Mouse (Mus musculus) MEL (cell line): ENCODE results near the gene Fra10ac1. TPM values are rescaled to one million over a fixed set of nuclear protein-coding genes. Genes with fewer than 3 reads are reported as not detected.
A peak's percentile ranks its signal among the peaks of the same experiment; 100 is the strongest.

Experiments
- DNase-seq: peaks from one replicate; pipeline ENCODE4 v3.0.0; 2011; ENCODE audit warnings: low read depth, low spot score
- H3K27ac ChIP-seq: 2 replicates; pipeline ENCODE4 v1.5.1; 2012; ENCODE audit warnings: low read depth, mild to moderate bottlenecking, control low read depth, low read length, moderate library complexity; ENCODE audit not compliant: control insufficient read depth
- H3K27me3 ChIP-seq, 2 experiments: fragments of 150-350 bp in 1 of 2; sonication (generic) in 1 of 2; 2 replicates each; pipeline ENCODE4 v1.6.1; 2012; ENCODE audit warnings: low read length in 2 of 2, mild to moderate bottlenecking in 2 of 2, improper control_type of control experiment in 1 of 2, moderate library complexity in 1 of 2; ENCODE audit not compliant: insufficient read depth in 2 of 2, control insufficient read depth in 1 of 2
- H3K36me3 ChIP-seq, 2 experiments: 2 replicates each; pipeline ENCODE4 v1.6.1; 2012 to 2014; ENCODE audit warnings: low read length in 2 of 2, improper control_type of control experiment in 1 of 2, inconsistent platforms in 1 of 2, mild to moderate bottlenecking in 1 of 2; ENCODE audit not compliant: insufficient read depth in 2 of 2, control insufficient read depth in 1 of 2
- H3K4me1 ChIP-seq, 2 experiments: fragments of 150-350 bp in 1 of 2; sonication (generic) in 1 of 2; 2 replicates each; pipeline ENCODE4 v1.6.1; 2012; ENCODE audit warnings: low read length in 2 of 2, improper control_type of control experiment in 1 of 2, mild to moderate bottlenecking in 1 of 2; ENCODE audit not compliant: insufficient read depth in 2 of 2, control insufficient read depth in 1 of 2
- H3K4me3 ChIP-seq, 2 experiments: fragments of 150-350 bp in 1 of 2; sonication (generic) in 1 of 2; 2 replicates each; pipeline ENCODE4 v1.5.1; 2012; ENCODE audit warnings: low read depth in 2 of 2, low read length in 2 of 2, mild to moderate bottlenecking in 2 of 2, moderate library complexity in 2 of 2, control low read depth in 1 of 2, improper control_type of control experiment in 1 of 2; ENCODE audit not compliant: control insufficient read depth in 1 of 2, insufficient read depth in 1 of 2
- H3K79me2 ChIP-seq: 2 replicates; pipeline ENCODE4 v1.6.1; 2012; ENCODE audit warnings: mild to moderate bottlenecking, low read length, moderate library complexity; ENCODE audit not compliant: control insufficient read depth, poor library complexity, insufficient read depth
- H3K9ac ChIP-seq: 2 replicates; pipeline ENCODE4 v1.6.1; 2012; ENCODE audit warnings: low read depth, mild to moderate bottlenecking, control low read depth, low read length, moderate library complexity; ENCODE audit not compliant: control insufficient read depth, poor library complexity, severe bottlenecking
- H3K9me3 ChIP-seq: fragments of 150-350 bp; sonication (generic); replicated peaks from 2 replicates; pipeline ENCODE4 v1.6.1; 2012; ENCODE audit warnings: mild to moderate bottlenecking, low read length, improper control_type of control experiment, moderate library complexity; ENCODE audit not compliant: insufficient read depth
- BHLHE40 ChIP-seq: IDR thresholded peaks from 2 replicates; pipeline ENCODE4 v1.6.1; 2012; ENCODE audit warnings: low read depth, mild to moderate bottlenecking, inconsistent platforms, low read length, improper control_type of control experiment, borderline replicate concordance
- CHD2 ChIP-seq: IDR thresholded peaks from 2 replicates; pipeline ENCODE4 v1.6.1; 2011; ENCODE audit warnings: low read length, improper control_type of control experiment
- CTCF ChIP-seq, 3 experiments: IDR thresholded peaks in 2 of 3; conservative IDR thresholded peaks in 1 of 3; 2 replicates each; pipeline ENCODE4 v1.5.1; 2011 to 2012; ENCODE audit warnings: low read length in 3 of 3, low read depth in 2 of 3, mild to moderate bottlenecking in 2 of 3, improper control_type of control experiment in 1 of 3, inconsistent platforms in 1 of 3, mixed read lengths in 1 of 3, moderate library complexity in 1 of 3; ENCODE audit not compliant: control insufficient read depth in 1 of 3, insufficient read depth in 1 of 3, poor library complexity in 1 of 3, severe bottlenecking in 1 of 3
- E2F4 ChIP-seq: IDR thresholded peaks from 2 replicates; pipeline ENCODE4 v1.6.1; 2011; ENCODE audit warnings: low read depth, low read length, improper control_type of control experiment, borderline replicate concordance
- EP300 ChIP-seq, 2 experiments: IDR thresholded peaks; 2 replicates each; pipeline ENCODE4 v1.6.1; 2011; ENCODE audit warnings: improper control_type of control experiment in 2 of 2, low read length in 2 of 2, low read depth in 1 of 2, mild to moderate bottlenecking in 1 of 2
- ETS1 ChIP-seq: IDR thresholded peaks from 2 replicates; pipeline ENCODE4 v1.6.1; 2012; ENCODE audit warnings: low read depth, mild to moderate bottlenecking, inconsistent platforms, low read length, improper control_type of control experiment, moderate library complexity
- KAT2A ChIP-seq: conservative IDR thresholded peaks from 2 replicates; pipeline ENCODE4 v1.6.1; 2012; ENCODE audit warnings: low read depth, low read length, improper control_type of control experiment, inconsistent platforms
- MAFK ChIP-seq: IDR thresholded peaks from 2 replicates; pipeline ENCODE4 v1.6.1; 2011; ENCODE audit warnings: low read depth, mild to moderate bottlenecking, low read length, improper control_type of control experiment, borderline replicate concordance
- MYB ChIP-seq: IDR thresholded peaks from 2 replicates; pipeline ENCODE4 v1.6.1; 2011; ENCODE audit warnings: mild to moderate bottlenecking, low read depth, low read length, improper control_type of control experiment
- NRF1 ChIP-seq: IDR thresholded peaks from 2 replicates; pipeline ENCODE4 v1.6.1; 2014; ENCODE audit warnings: low read depth, mild to moderate bottlenecking, inconsistent platforms, low read length, improper control_type of control experiment, moderate library complexity; ENCODE audit not compliant: poor library complexity, insufficient read depth, severe bottlenecking
- POLR2AphosphoS2 ChIP-seq: IDR thresholded peaks from 2 replicates; pipeline ENCODE4 v1.6.1; 2011; ENCODE audit warnings: low read length, improper control_type of control experiment
- POLR2AphosphoS5 ChIP-seq: IDR thresholded peaks from 2 replicates; pipeline ENCODE4 v1.6.1; 2012; ENCODE audit warnings: low read depth, borderline replicate concordance, mild to moderate bottlenecking, inconsistent platforms, low read length, moderate library complexity, mixed read lengths
- RAD21 ChIP-seq: IDR thresholded peaks from 2 replicates; pipeline ENCODE4 v1.6.1; 2011; ENCODE audit warnings: mild to moderate bottlenecking, low read depth, low read length, improper control_type of control experiment
- RCOR1 ChIP-seq: IDR thresholded peaks from 2 replicates; pipeline ENCODE4 v1.6.1; 2012; ENCODE audit warnings: low read depth, mild to moderate bottlenecking, inconsistent platforms, low read length, improper control_type of control experiment
- SIN3A ChIP-seq: IDR thresholded peaks from 2 replicates; pipeline ENCODE4 v1.6.1; 2012; ENCODE audit warnings: low read length, improper control_type of control experiment, inconsistent platforms
- TAL1 ChIP-seq: IDR thresholded peaks from 2 replicates; pipeline ENCODE4 v1.6.1; 2012; ENCODE audit warnings: mild to moderate bottlenecking, inconsistent platforms, low read length, moderate library complexity, mixed read lengths
- TBP ChIP-seq: IDR thresholded peaks from 2 replicates; pipeline ENCODE4 v1.8.0; 2011; ENCODE audit warnings: low read depth, low read length, improper control_type of control experiment
- UBTF ChIP-seq: IDR thresholded peaks from 2 replicates; pipeline ENCODE4 v1.6.1; 2012; ENCODE audit warnings: low read depth, mild to moderate bottlenecking, inconsistent platforms, low read length, improper control_type of control experiment, moderate library complexity, borderline replicate concordance; ENCODE audit not compliant: insufficient read depth
- ZKSCAN1 ChIP-seq: IDR thresholded peaks from 2 replicates; pipeline ENCODE4 v1.6.1; 2012; ENCODE audit warnings: low read depth, mild to moderate bottlenecking, inconsistent platforms, low read length, improper control_type of control experiment, moderate library complexity
- ZMIZ1 ChIP-seq: IDR thresholded peaks from 2 replicates; pipeline ENCODE4 v1.6.1; 2012; ENCODE audit warnings: low read depth, mild to moderate bottlenecking, inconsistent platforms, low read length, improper control_type of control experiment, moderate library complexity
- polyA plus RNA-seq, 2 experiments: library from polyadenylated mRNA; stranded (reverse) in 1 of 2; unstranded in 1 of 2; fragments of >175 nt in 1 of 2; fragments of >200 nt in 1 of 2; gene quantifications; 2 replicates each; pipeline versions ENCODE4 v1.2.1 to v1.2.4; 2012; ENCODE audit warnings: low replicate concordance in 2 of 2, low read depth in 1 of 2; ENCODE audit not compliant: insufficient read length in 2 of 2, insufficient read depth in 1 of 2, missing spikeins in 1 of 2
- total RNA-seq: library from RNA; depleted of rRNA; stranded (reverse); fragments of 300-350 nt; gene quantifications from 2 replicates; pipeline ENCODE4 v1.2.3, GENCODE M21; 2012

The Fra10ac1 gene
- total and polyA plus RNA-seq, 3 experiments, result 9.1 to 17.0 TPM; not detected in 1

- no peaks in the 10 kb centered on the region for H3K9me3 ChIP-seq
- no peak overlapping the region for H3K4me3 ChIP-seq
- TF ChIP-seq SIN3A (no peak), TBP (no peak), E2F4 (no peak), RCOR1 (no peak), MAFK (no peak), RAD21 (no peak), MYB (no peak), TAL1 (no peak), POLR2AphosphoS2 (no peak), ZMIZ1 (no peak)
- DNase-seq, result no peak
- no peaks in the 10 kb centered on the region for H3K4me1 ChIP-seq
- no peaks in the 10 kb centered on the region for H3K79me2 ChIP-seq
- peaks cover 0 to 1% of the 10 kb centered on the region in 2 experiments; a peak in 3 of 4 replicates for H3K27me3 ChIP-seq
- H3K27ac ChIP-seq, result no peak overlapping the region
- no peaks in the 10 kb centered on the region for H3K36me3 ChIP-seq
- H3K9ac ChIP-seq, result no peak overlapping the region
Measured at GRCm38 (mm10) chr19:38161648-38162354, 62.2 kb downstream of the Fra10ac1 start.

- no peaks in the 10 kb centered on the region for H3K36me3 ChIP-seq
- H3K27ac ChIP-seq, result no peak overlapping the region
- peaks cover 0 to 1% of the 10 kb centered on the region in 2 experiments; a peak in 1 of 4 replicates for H3K27me3 ChIP-seq
- no peaks in the 10 kb centered on the region for H3K4me1 ChIP-seq
- DNase-seq, result peak; percentile 7
- peak in 2 of 3 experiments; percentile 21 to 26; a peak in 3 of 6 replicates for TF ChIP-seq CTCF (IDR thresholded peaks at IDR 0.05 in 2 of 3, conservative IDR thresholded peaks at IDR 0.05 in 1 of 3; ENCODE audit: control insufficient read depth in 1 of 3, insufficient read depth in 1 of 3, low read depth in 2 of 3, low read length in 3 of 3, poor library complexity in 1 of 3, severe bottlenecking in 1 of 3)
- TF ChIP-seq KAT2A, result no peak
- H3K9me3 ChIP-seq, result no peaks in the 10 kb centered on the region
- no peak overlapping the region for H3K9ac ChIP-seq
- H3K79me2 ChIP-seq, result no peaks in the 10 kb centered on the region
- H3K4me3 ChIP-seq, result no peak overlapping the region
Measured at GRCm38 (mm10) chr19:38156243-38156642, 67.7 kb downstream of the Fra10ac1 start.

GRCm38 (mm10) chr19:38143540-38144271 lies 80.2 kb downstream of the Fra10ac1 start:
- no peaks in the 10 kb centered on the region for H3K4me1 ChIP-seq
- no peaks in the 10 kb centered on the region for H3K9me3 ChIP-seq
- DNase-seq, result peak; percentile 10
- no peak overlapping the region for H3K4me3 ChIP-seq
- no peak overlapping the region for H3K27ac ChIP-seq
- H3K9ac ChIP-seq, result no peak overlapping the region
- no peaks in the 10 kb centered on the region for H3K36me3 ChIP-seq
- no peaks in the 10 kb centered on the region for H3K79me2 ChIP-seq
- peaks cover 2 to 3% of the 10 kb centered on the region in 2 experiments for H3K27me3 ChIP-seq
- TF ChIP-seq ETS1, result no peak
- no peak for TF ChIP-seq EP300 (IDR thresholded peaks at IDR 0.05; ENCODE audit: low read depth in 1 of 2, low read length in 2 of 2)
- TF ChIP-seq ZMIZ1, result no peak
- TF ChIP-seq MYB, result no peak
- no peak for TF ChIP-seq RCOR1
- no peak for TF ChIP-seq POLR2AphosphoS5
- TF ChIP-seq CHD2, result no peak
- no peak for TF ChIP-seq NRF1
- TF ChIP-seq SIN3A, result no peak
- TF ChIP-seq UBTF, result no peak
- TF ChIP-seq ZKSCAN1, result no peak
- no peak for TF ChIP-seq BHLHE40
